Mouse (Mus musculus) olfactory bulb, adult 2 months (tissue): Measurements from ENCODE around the gene Klhl6. TPM values are rescaled to one million over a fixed set of nuclear protein-coding genes. Genes with fewer than 3 reads are reported as not detected.

Experiments used
- H3K27ac ChIP-seq: fragments of 200-500 bp; 2 replicates; pipeline ENCODE4 v1.5.1; 2012; ENCODE audit warnings: low read depth, low read length; ENCODE audit not compliant: insufficient read depth
- H3K4me1 ChIP-seq: fragments of 200-500 bp; 2 replicates; pipeline ENCODE4 v1.6.1; 2012; ENCODE audit warnings: low read length; ENCODE audit not compliant: control insufficient read depth, insufficient read depth
- H3K4me3 ChIP-seq: fragments of 200-500 bp; 2 replicates; pipeline ENCODE4 v1.5.1; 2012; ENCODE audit warnings: mild to moderate bottlenecking, low read depth, low read length, moderate library complexity; ENCODE audit not compliant: insufficient read depth
- CTCF ChIP-seq: fragments of 200-500 bp; IDR thresholded peaks from 2 replicates; pipeline ENCODE4 v1.5.1; 2012; ENCODE audit warnings: low read depth, mild to moderate bottlenecking, low read length, moderate library complexity; ENCODE audit not compliant: insufficient read depth
- POLR2A ChIP-seq: fragments of 200-500 bp; IDR thresholded peaks from 2 replicates; pipeline ENCODE4 v1.6.1; 2012; ENCODE audit warnings: mild to moderate bottlenecking, low read depth, low read length, moderate library complexity; ENCODE audit not compliant: insufficient read depth
- WGBS: fragments of 180-500 bp; shearing (Covaris S2); methylation state at CpG from one replicate; pipeline ENCODE4 v1.1.7; 2018; 5-methylcytosine and 5-hydroxymethylcytosine counted together
- polyA plus RNA-seq: library from polyadenylated mRNA; stranded (reverse); fragments of >200 nt; gene quantifications from 2 replicates; pipeline ENCODE4 v1.2.4, GENCODE M21; 2012; ENCODE audit warnings: low replicate concordance; ENCODE audit not compliant: missing spikeins, insufficient read depth, insufficient read length

The Klhl6 gene
- polyA plus RNA-seq, 1 experiment, result not detected

DNA sequence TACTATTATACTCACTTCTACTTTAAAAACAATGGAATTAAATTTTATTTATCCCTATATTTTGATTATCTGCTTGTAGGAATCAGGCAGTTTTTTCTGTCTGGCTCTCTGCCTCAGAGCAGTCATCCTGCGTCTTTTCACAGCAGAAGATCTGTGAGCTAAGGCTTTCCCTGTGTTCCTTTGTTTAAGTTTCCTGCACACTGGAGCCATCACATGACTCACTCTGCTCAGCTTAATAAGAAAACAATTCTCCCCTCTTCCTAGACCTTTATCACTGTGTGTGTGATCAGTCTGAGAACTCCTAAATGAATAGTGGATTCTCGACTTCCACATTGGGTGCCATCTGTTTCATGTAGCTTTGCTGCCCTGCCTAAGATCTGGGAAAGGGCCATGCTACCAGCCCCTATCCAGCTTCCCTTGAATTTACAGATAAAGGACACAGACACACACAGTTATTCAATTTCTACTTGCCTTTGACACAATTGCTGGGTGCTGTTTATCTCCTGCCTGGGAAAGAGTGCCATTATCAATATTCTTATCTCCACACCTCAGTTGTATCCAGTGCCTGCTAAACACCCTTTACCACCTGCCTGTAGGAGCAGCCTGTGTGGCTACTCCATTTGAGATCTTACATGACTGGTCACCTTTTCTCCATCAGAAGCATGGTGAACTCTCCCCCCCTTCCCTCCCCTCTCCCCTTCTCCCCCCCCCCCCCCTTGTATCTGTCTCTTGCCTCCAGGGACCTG, 77.9 kb downstream of the Klhl6 start:
- H3K4me1 ChIP-seq, result no peaks in the 10 kb centered on the region
- H3K27ac ChIP-seq, result no peak overlapping the region
- 25% methylated on average over 2 of the region's 2 CpGs for WGBS
- no peak for TF ChIP-seq POLR2A
- TF ChIP-seq CTCF, result no peak
- no peak overlapping the region for H3K4me3 ChIP-seq

DNA sequence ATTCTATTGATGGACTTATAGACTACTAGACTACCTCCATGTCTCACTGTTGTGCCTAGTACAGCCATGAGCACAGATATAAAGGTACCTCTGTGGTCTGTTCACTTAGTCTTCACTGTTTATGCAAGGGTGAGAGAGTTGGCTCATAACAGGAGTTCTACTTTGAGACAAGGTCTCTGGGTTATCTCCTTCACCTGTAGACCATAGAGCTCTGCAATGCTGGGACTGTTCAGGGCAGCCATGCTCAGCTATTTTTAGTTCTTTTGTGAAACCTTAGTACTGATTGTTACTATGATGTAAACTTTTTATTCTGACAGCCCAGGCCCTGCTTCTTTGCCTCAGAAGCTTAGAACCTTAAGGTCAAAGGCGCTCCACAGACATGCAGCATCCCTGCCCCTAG, 79.0 kb downstream of the Klhl6 start:
- H3K4me3 ChIP-seq, result no peak overlapping the region
- WGBS, result 90% methylated on average over 1 of the region's 1 CpGs
- TF ChIP-seq POLR2A (no peak), CTCF (no peak)

More for the DNA sequence above, 79.0 kb downstream of the Klhl6 start:
- H3K27ac ChIP-seq, result no peak overlapping the region
- no peaks in the 10 kb centered on the region for H3K4me1 ChIP-seq

Other genes with a start within 250 kb of the Klhl6 start
- not detected in 2 replicates for gene B3gnt5, start 222.8 kb downstream of the Klhl6 start, polyA plus RNA-seq
- gene Klhl24, start 114.5 kb upstream of the Klhl6 start, polyA plus RNA-seq, result 55.9 TPM in 1 of 2 replicates, not detected in the other
- not detected in 2 replicates for gene Yeats2, start 158.0 kb upstream of the Klhl6 start, polyA plus RNA-seq